Mouse (Mus musculus) erythroblast, adult 5-6 weeks (primary cell): ENCODE results near the gene Gm9958. TPM values are rescaled to one million over a fixed set of nuclear protein-coding genes. Genes with fewer than 3 reads are reported as not detected.

Experiments used
- ATAC-seq: replicated peaks from 2 replicates; pipeline ENCODE4 v1.8.0; 2016; ENCODE audit warnings: moderate number of reproducible peaks, mild to moderate bottlenecking, moderate TSS enrichment, inconsistent platforms; ENCODE audit not compliant: poor library complexity, low FRiP score, severe bottlenecking
- total RNA-seq, 2 experiments: library from RNA; stranded (forward) in 1 of 2; stranded (reverse) in 1 of 2; fragments of 150-400 nt in 1 of 2; fragments of 200-764, 138-1000 nt in 1 of 2; gene quantifications; 2 replicates each; pipeline versions ENCODE4 v1.2.3 to v1.2.4; 2015 to 2017; ENCODE audit warnings: low replicate concordance in 2 of 2

The Gm9958 gene
- total RNA-seq, 2 experiments from 2014 or later, result 6.0 TPM; not detected in 1

- no peak for ATAC-seq
These were observed 27.3 kb downstream of the Gm9958 start for GRCm38 (mm10) chr5:90394322-90394721.

- no peak for ATAC-seq
These were observed 29.8 kb downstream of the Gm9958 start for GRCm38 (mm10) chr5:90396817-90397216.

GRCm38 (mm10) chr5:90405210-90405609, 38.2 kb downstream of the Gm9958 start:
- ATAC-seq, result no peak

GRCm38 (mm10) chr5:90414142-90414924, 47.3 kb downstream of the Gm9958 start:
- no peak for ATAC-seq

- ATAC-seq, result no peak
These were observed 47.9 kb downstream of the Gm9958 start for GRCm38 (mm10) chr5:90414925-90415295.

Other genes starting within 250 kb of the Gm9958 start
- 8.4 and 13.4 TPM in 2 replicates for gene Cox18, start 143.2 kb upstream of the Gm9958 start, total RNA-seq (2015; ENCODE audit: low replicate concordance)
- 2.8 TPM in 1 of 2 replicates, not detected in the other for gene Cox18, start 143.2 kb upstream of the Gm9958 start, total RNA-seq (2017; ENCODE audit: low replicate concordance)
- gene Ankrd17, start 627 bp upstream of the Gm9958 start, total RNA-seq (2015; ENCODE audit: low replicate concordance), result 43.3 and 46.3 TPM in 2 replicates
- gene Ankrd17, start 627 bp upstream of the Gm9958 start, total RNA-seq (2017; ENCODE audit: low replicate concordance), result 75.2 and 99.7 TPM in 2 replicates
- gene Alb, start 93.7 kb downstream of the Gm9958 start, total RNA-seq (2015; ENCODE audit: low replicate concordance), result not detected in 2 replicates
- not detected in 2 replicates for gene Alb, start 93.7 kb downstream of the Gm9958 start, total RNA-seq (2017; ENCODE audit: low replicate concordance)
- gene Afp, start 123.5 kb downstream of the Gm9958 start, total RNA-seq (2015; ENCODE audit: low replicate concordance), result not detected in 2 replicates
- gene Afp, start 123.5 kb downstream of the Gm9958 start, total RNA-seq (2017; ENCODE audit: low replicate concordance), result not detected in 2 replicates
- gene Afm, start 151.7 kb downstream of the Gm9958 start, total RNA-seq (2015; ENCODE audit: low replicate concordance), result not detected in 2 replicates
- not detected in 2 replicates for gene Afm, start 151.7 kb downstream of the Gm9958 start, total RNA-seq (2017; ENCODE audit: low replicate concordance)
- gene 5830473C10Rik, start 193.9 kb downstream of the Gm9958 start, total RNA-seq (2015; ENCODE audit: low replicate concordance), result not detected in 2 replicates
- not detected in 2 replicates for gene 5830473C10Rik, start 193.9 kb downstream of the Gm9958 start, total RNA-seq (2017; ENCODE audit: low replicate concordance)